Mouse (Mus musculus): ENCODE measurements at regions not wholly inside any gene's neighbourhood (a gene's known extent, or its start where the extent isn't known, plus 50 kb on each side); places are given as distances from the start of the nearest gene placed in this dataset.

- no peaks in the 10 kb centered on the region for H3K79me2 ChIP-seq (replicated peaks; ENCODE audit: control insufficient read depth, extremely low read depth, insufficient read depth, poor library complexity, severe bottlenecking)
- no peak for TF ChIP-seq BHLHE40 (IDR thresholded peaks at IDR 0.05; ENCODE audit: low read depth, low read length)
- TF ChIP-seq NRF1 (IDR thresholded peaks at IDR 0.05; ENCODE audit: low read depth, low read length) = no peak
- TF ChIP-seq HCFC1 (IDR thresholded peaks at IDR 0.05; ENCODE audit: low read depth, low read length) = no peak
- TF ChIP-seq GABPA (IDR thresholded peaks at IDR 0.05; ENCODE audit: insufficient replicate concordance, low read depth, low read length) = no peak
- no peak for TF ChIP-seq MAX (IDR thresholded peaks at IDR 0.05; ENCODE audit: low read length)
- TF ChIP-seq UBTF (IDR thresholded peaks at IDR 0.05; ENCODE audit: low read depth, low read length) = no peak
- TF ChIP-seq ETS1 (conservative IDR thresholded peaks at IDR 0.05; ENCODE audit: low read depth, low read length) = no peak
- TF ChIP-seq ZC3H11A (IDR thresholded peaks at IDR 0.05; ENCODE audit: low read depth, low read length) = no peak
- no peak for TF ChIP-seq ZKSCAN1 (IDR thresholded peaks at IDR 0.05; ENCODE audit: borderline replicate concordance, low read depth, low read length)
- no peak for DNase-seq (ENCODE audit: extremely low read depth)
- no peak overlapping the region for H3K27ac ChIP-seq (ENCODE audit: insufficient read depth, low read depth)
- peaks cover 3% of the 10 kb centered on the region for H3K9me3 ChIP-seq (replicated peaks; ENCODE audit: low read length)
- H3K36me3 ChIP-seq (replicated peaks in 1 of 2; ENCODE audit: control insufficient read depth in 1 of 2, insufficient read depth in 1 of 2, low read length in 1 of 2) = no peaks in the 10 kb centered on the region
- H3K4me3 ChIP-seq (replicated peaks in 1 of 3; ENCODE audit: low read depth in 2 of 3, low read length in 2 of 3, poor library complexity in 1 of 3) = no peak overlapping the region
- H3K4me2 ChIP-seq (ENCODE audit: insufficient read depth, low read depth, poor library complexity, severe bottlenecking) = no peak overlapping the region
- in situ Hi-C loops (cut with MboI; ENCODE audit: low pct_ligation_motif_present, low pct_unique_long_range_greater_than_20kb, low sequenced_read_pairs) (loop anchor here (25.0 kb wide), 1 partner anchor 425 kb away; no protein-coding TSS in a partner anchor), dilution Hi-C loops (cut with MboI; ENCODE audit: extremely low pct_ligation_motif_present, extremely low pct_unique_long_range_greater_than_20kb, low sequenced_read_pairs) (no loop called here)
- H3K27me3 ChIP-seq (replicated peaks) = peaks cover 2% of the 10 kb centered on the region
- peaks cover 5 to 14% of the 10 kb centered on the region in 2 experiments for H3K4me1 ChIP-seq (ENCODE audit: control insufficient read depth in 1 of 2, insufficient read depth in 2 of 2)
- no peak overlapping the region for H3K9ac ChIP-seq (ENCODE audit: insufficient read depth, low read depth)
These were observed 192.8 kb downstream of the Ly86 start for GRCm38 (mm10) chr13:37537793-37538192.

GRCm38 (mm10) chr13:37540980-37541531 lies 196.0 kb downstream of the Ly86 start:
- H3K27ac ChIP-seq (ENCODE audit: insufficient read depth, low read depth) = no peak overlapping the region
- in situ Hi-C loops (cut with MboI; ENCODE audit: low pct_ligation_motif_present, low pct_unique_long_range_greater_than_20kb, low sequenced_read_pairs) (loop anchor here (10.0 to 25.0 kb wide), 2 partner anchors 94 to 421 kb away; no protein-coding TSS in a partner anchor), dilution Hi-C loops (cut with MboI; ENCODE audit: extremely low pct_ligation_motif_present, extremely low pct_unique_long_range_greater_than_20kb, low sequenced_read_pairs) (no loop called here)
- peaks cover 5 to 25% of the 10 kb centered on the region in 2 experiments for H3K4me1 ChIP-seq (ENCODE audit: control insufficient read depth in 1 of 2, insufficient read depth in 2 of 2)
- TF ChIP-seq ELF1 (IDR thresholded peaks at IDR 0.05; ENCODE audit: low read depth, low read length) = no peak
- H3K4me3 ChIP-seq (replicated peaks in 1 of 3; ENCODE audit: low read depth in 2 of 3, low read length in 2 of 3, poor library complexity in 1 of 3) = no peak overlapping the region
- H3K79me2 ChIP-seq (replicated peaks; ENCODE audit: control insufficient read depth, extremely low read depth, insufficient read depth, poor library complexity, severe bottlenecking) = no peaks in the 10 kb centered on the region
- H3K4me2 ChIP-seq (ENCODE audit: insufficient read depth, low read depth, poor library complexity, severe bottlenecking) = no peak overlapping the region
- peaks cover 3% of the 10 kb centered on the region for H3K9me3 ChIP-seq (replicated peaks; ENCODE audit: low read length)
- H3K36me3 ChIP-seq (replicated peaks in 1 of 2; ENCODE audit: control insufficient read depth in 1 of 2, insufficient read depth in 1 of 2, low read length in 1 of 2) = no peaks in the 10 kb centered on the region
- DNase-seq (ENCODE audit: extremely low read depth) = no peak
- H3K9ac ChIP-seq (ENCODE audit: insufficient read depth, low read depth) = no peak overlapping the region
- H3K27me3 ChIP-seq (replicated peaks) = no peaks in the 10 kb centered on the region

GRCm38 (mm10) chr13:37541674-37542073 lies 196.7 kb downstream of the Ly86 start:
- in situ Hi-C loops (cut with MboI; ENCODE audit: low pct_ligation_motif_present, low pct_unique_long_range_greater_than_20kb, low sequenced_read_pairs) (loop anchor here (10.0 to 25.0 kb wide), 2 partner anchors 93 to 421 kb away; no protein-coding TSS in a partner anchor), dilution Hi-C loops (cut with MboI; ENCODE audit: extremely low pct_ligation_motif_present, extremely low pct_unique_long_range_greater_than_20kb, low sequenced_read_pairs) (no loop called here)
- Histone ChIP-seq H3K79me2 (replicated peaks; ENCODE audit: control insufficient read depth, extremely low read depth, insufficient read depth, poor library complexity, severe bottlenecking) (no peaks in the 10 kb centered on the region), H3K9ac (ENCODE audit: insufficient read depth, low read depth) (0 out of 2 replicates have a peak overlapping the region, but pooled peaks have one; percentile 29), H3K4me2 (ENCODE audit: insufficient read depth, low read depth, poor library complexity, severe bottlenecking) (peak overlapping the region; percentile 73), H3K4me3 (replicated peaks in 1 of 3; ENCODE audit: low read depth in 2 of 3, low read length in 2 of 3, poor library complexity in 1 of 3) (peak overlapping the region in 2 of 3 experiments; percentile 28 to 61), H3K27me3 (replicated peaks) (no peaks in the 10 kb centered on the region), H3K4me1 (ENCODE audit: control insufficient read depth in 1 of 2, insufficient read depth in 2 of 2) (peaks cover 5 to 25% of the 10 kb centered on the region in 2 experiments), H3K9me3 (replicated peaks; ENCODE audit: low read length) (peaks cover 3% of the 10 kb centered on the region), H3K27ac (ENCODE audit: insufficient read depth, low read depth) (no peak overlapping the region), H3K36me3 (replicated peaks in 1 of 2; ENCODE audit: control insufficient read depth in 1 of 2, insufficient read depth in 1 of 2, low read length in 1 of 2) (no peaks in the 10 kb centered on the region)
- DNase-seq (ENCODE audit: extremely low read depth) = peak; percentile 92
- TF ChIP-seq MEF2A (IDR thresholded peaks at IDR 0.05; ENCODE audit: borderline replicate concordance, low read depth, low read length) = peak; percentile 78; the same call in 1 of the 2 replicates
- 0 out of 2 replicates have a peak, but pooled peaks have one; percentile 26 for TF ChIP-seq MAFK (IDR thresholded peaks at IDR 0.05; ENCODE audit: insufficient replicate concordance, low read length)
- TF ChIP-seq MAX (IDR thresholded peaks at IDR 0.05; ENCODE audit: low read length) = no peak
- 0 out of 2 replicates have a peak, but pooled peaks have one; percentile 23 for TF ChIP-seq HCFC1 (IDR thresholded peaks at IDR 0.05; ENCODE audit: low read depth, low read length)
- TF ChIP-seq NELFE (IDR thresholded peaks at IDR 0.05; ENCODE audit: low read depth, low read length) = no peak
- TF ChIP-seq ELF1 (IDR thresholded peaks at IDR 0.05; ENCODE audit: low read depth, low read length) = peak; percentile 62; the same call in 1 of the 2 replicates
- TF ChIP-seq POLR2AphosphoS2 (IDR thresholded peaks at IDR 0.05; ENCODE audit: low read depth, low read length) = no peak
- peak; percentile 70 for TF ChIP-seq ZKSCAN1 (IDR thresholded peaks at IDR 0.05; ENCODE audit: borderline replicate concordance, low read depth, low read length)
- peak in 1 of 2 experiments; percentile 83; a peak in 3 of 4 replicates for TF ChIP-seq CTCF (conservative IDR thresholded peaks at IDR 0.05 in 1 of 2, IDR thresholded peaks at IDR 0.05 in 1 of 2; ENCODE audit: low read depth in 2 of 2, low read length in 2 of 2)
- peak; percentile 63; the same call in 1 of the 2 replicates for TF ChIP-seq CHD2 (IDR thresholded peaks at IDR 0.05; ENCODE audit: low read length)
- no peak for TF ChIP-seq CHD1 (IDR thresholded peaks at IDR 0.05; ENCODE audit: low read depth, low read length)
- 0 out of 2 replicates have a peak, but pooled peaks have one; percentile 66 for TF ChIP-seq E2F4 (IDR thresholded peaks at IDR 0.05; ENCODE audit: insufficient replicate concordance, low read depth, low read length)
- peak; percentile 89 for TF ChIP-seq MAZ (IDR thresholded peaks at IDR 0.05; ENCODE audit: low read depth, low read length)
- 0 out of 2 replicates have a peak, but pooled peaks have one; percentile 19 for TF ChIP-seq ZNF384 (IDR thresholded peaks at IDR 0.05; ENCODE audit: low read depth, low read length)
- TF ChIP-seq ZMIZ1 (IDR thresholded peaks at IDR 0.05; ENCODE audit: low read depth, low read length) = no peak; the same call in 1 of the 2 replicates
- TF ChIP-seq SMC3 (IDR thresholded peaks at IDR 0.05; ENCODE audit: low read depth, low read length) = peak; percentile 84
- no peak for TF ChIP-seq GABPA (IDR thresholded peaks at IDR 0.05; ENCODE audit: insufficient replicate concordance, low read depth, low read length)
- peak; percentile 70 for TF ChIP-seq TCF12 (IDR thresholded peaks at IDR 0.05; ENCODE audit: low read depth, low read length)
